Mouse (Mus musculus): ENCODE results near the gene Asb10. TPM values are rescaled to one million over a fixed set of nuclear protein-coding genes. Genes with fewer than 3 reads are reported as not detected.

Gene Asb10
- polyA plus RNA-seq, 1 experiment, result not detected

DNA sequence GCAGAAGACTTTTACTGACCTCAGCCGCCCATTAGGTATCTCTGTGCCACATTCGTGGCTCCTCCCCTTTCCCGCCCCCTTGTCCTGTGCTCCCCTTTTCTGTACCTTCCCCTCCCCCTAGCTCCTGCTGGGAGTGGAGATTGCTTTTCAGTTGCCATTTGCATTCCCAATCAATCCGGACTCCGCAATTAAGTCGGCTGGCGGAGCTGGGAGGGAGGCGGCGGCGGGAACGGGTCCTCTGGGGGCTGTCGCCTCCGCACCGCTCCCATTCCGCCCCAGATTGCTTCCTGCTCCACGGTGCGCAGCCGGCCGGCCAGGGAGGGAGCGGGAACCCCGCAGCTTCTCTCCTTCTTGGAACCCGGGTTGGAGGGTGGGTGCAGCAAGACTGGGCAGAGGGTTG is 55.8 kb downstream of the Asb10 start:
- Histone ChIP-seq H3K36me3 (ENCODE audit: control insufficient read depth, insufficient read depth) (peaks cover 56% of the 10 kb centered on the region), H3K79me3 (ENCODE audit: low read depth) (no peaks in the 10 kb centered on the region), H3K79me2 (ENCODE audit: control insufficient read depth, insufficient read depth) (no peaks in the 10 kb centered on the region), H3K27me3 (ENCODE audit: control insufficient read depth, insufficient read depth, insufficient read length) (no peaks in the 10 kb centered on the region), H3ac (ENCODE audit: control insufficient read depth, insufficient read length, low read depth) (no peak overlapping the region), H3K4me3 (ENCODE audit: insufficient read depth, poor library complexity, severe bottlenecking) (no peak overlapping the region)
- no peak for TF ChIP-seq MAX (IDR thresholded peaks at IDR 0.05)

DNA sequence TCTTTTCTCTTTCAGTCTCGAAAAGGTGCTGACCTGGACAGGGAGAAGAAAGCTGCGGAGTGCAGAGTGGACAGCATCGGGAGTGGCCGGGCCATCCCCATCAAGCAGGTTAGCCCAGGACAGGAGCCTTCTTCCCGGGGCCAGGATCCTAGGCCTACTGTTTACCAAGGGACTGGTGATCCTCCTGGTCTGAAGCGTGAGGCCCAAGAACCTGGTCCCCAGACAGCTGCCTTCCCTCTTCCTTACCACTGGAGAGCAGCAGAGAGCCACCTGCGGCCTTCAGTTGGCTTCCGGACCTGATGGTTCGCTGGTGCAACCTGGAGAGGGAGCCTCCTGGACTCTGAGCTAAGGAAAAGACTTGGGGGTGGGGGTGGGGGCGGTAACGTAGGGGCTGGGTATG is 57.5 kb downstream of the Asb10 start:
- no peaks in the 10 kb centered on the region for H3K79me2 ChIP-seq (ENCODE audit: control insufficient read depth, insufficient read depth)
- TF ChIP-seq MYOD1 (IDR thresholded peaks at IDR 0.05; ENCODE audit: control insufficient read depth, insufficient read length, low read depth) (no peak), CTCF (IDR thresholded peaks at IDR 0.05; ENCODE audit: control insufficient read depth, insufficient read depth, insufficient read length) (peak; percentile 52)
- H3K79me3 ChIP-seq (ENCODE audit: low read depth), result no peaks in the 10 kb centered on the region
- H3K36me3 ChIP-seq (ENCODE audit: control insufficient read depth, insufficient read depth), result peaks cover 53% of the 10 kb centered on the region
- no peaks in the 10 kb centered on the region for H3K27me3 ChIP-seq (ENCODE audit: control insufficient read depth, insufficient read depth, insufficient read length)
- no peak overlapping the region for H3K4me3 ChIP-seq (ENCODE audit: insufficient read depth, poor library complexity, severe bottlenecking)
- H3ac ChIP-seq (ENCODE audit: control insufficient read depth, insufficient read length, low read depth), result no peak overlapping the region

Other genes with a start within 250 kb of the Asb10 start
- 3.1 TPM for gene Kcnh2, start 189.4 kb downstream of the Asb10 start, polyA plus RNA-seq (2012; fragmentation: generic; extraction: Trizol)
- gene Nos3, start 176.2 kb downstream of the Asb10 start, polyA plus RNA-seq (2012; fragmentation: generic; extraction: Trizol), result 0.13 TPM
- 0.48 TPM for gene Atg9b, start 148.8 kb downstream of the Asb10 start, polyA plus RNA-seq (2012; fragmentation: generic; extraction: Trizol)
- gene Abcb8, start 147.3 kb downstream of the Asb10 start, polyA plus RNA-seq (2012; fragmentation: generic; extraction: Trizol), result 25.1 TPM
- gene Asic3, start 127.6 kb downstream of the Asb10 start, polyA plus RNA-seq (2012; fragmentation: generic; extraction: Trizol), result 0.19 TPM
- gene Cdk5, start 117.4 kb downstream of the Asb10 start, polyA plus RNA-seq (2012; fragmentation: generic; extraction: Trizol), result 33.4 TPM
- 76.4 TPM for gene Slc4a2, start 117.1 kb downstream of the Asb10 start, polyA plus RNA-seq (2012; fragmentation: generic; extraction: Trizol)
- gene Fastk, start 95.7 kb downstream of the Asb10 start, polyA plus RNA-seq (2012; fragmentation: generic; extraction: Trizol), result 90.3 TPM
- gene Tmub1, start 93.1 kb downstream of the Asb10 start, polyA plus RNA-seq (2012; fragmentation: generic; extraction: Trizol), result 9.8 TPM
- gene Agap3, start 88.8 kb downstream of the Asb10 start, polyA plus RNA-seq (2012; fragmentation: generic; extraction: Trizol), result 119 TPM
- gene Gbx1, start 13.8 kb downstream of the Asb10 start, polyA plus RNA-seq (2012; fragmentation: generic; extraction: Trizol), result 0.42 TPM
- gene 4931409K22Rik, start 15.8 kb upstream of the Asb10 start, polyA plus RNA-seq (2012; fragmentation: generic; extraction: Trizol), result not detected
- gene Abcf2, start 36.5 kb upstream of the Asb10 start, polyA plus RNA-seq (2012; fragmentation: generic; extraction: Trizol), result 143 TPM
- 37.7 TPM for gene Chpf2, start 45.8 kb upstream of the Asb10 start, polyA plus RNA-seq (2012; fragmentation: generic; extraction: Trizol)
- 87.6 TPM for gene Smarcd3, start 83.4 kb upstream of the Asb10 start, polyA plus RNA-seq (2012; fragmentation: generic; extraction: Trizol)
- 18.6 TPM for gene Nub1, start 144.6 kb upstream of the Asb10 start, polyA plus RNA-seq (2012; fragmentation: generic; extraction: Trizol)
- not detected for gene Wdr86, start 189.7 kb upstream of the Asb10 start, polyA plus RNA-seq (2012; fragmentation: generic; extraction: Trizol)
- not detected for gene Crygn, start 217.0 kb upstream of the Asb10 start, polyA plus RNA-seq (2012; fragmentation: generic; extraction: Trizol)